Mouse (Mus musculus): Measurements from ENCODE around the gene Tmem143. TPM values are rescaled to one million over a fixed set of nuclear protein-coding genes. Genes with fewer than 3 reads are reported as not detected.

Gene Tmem143
- polyA plus RNA-seq (2012; rRNA removed) = 16.6 and 24.5 TPM in 2 replicates

DNA sequence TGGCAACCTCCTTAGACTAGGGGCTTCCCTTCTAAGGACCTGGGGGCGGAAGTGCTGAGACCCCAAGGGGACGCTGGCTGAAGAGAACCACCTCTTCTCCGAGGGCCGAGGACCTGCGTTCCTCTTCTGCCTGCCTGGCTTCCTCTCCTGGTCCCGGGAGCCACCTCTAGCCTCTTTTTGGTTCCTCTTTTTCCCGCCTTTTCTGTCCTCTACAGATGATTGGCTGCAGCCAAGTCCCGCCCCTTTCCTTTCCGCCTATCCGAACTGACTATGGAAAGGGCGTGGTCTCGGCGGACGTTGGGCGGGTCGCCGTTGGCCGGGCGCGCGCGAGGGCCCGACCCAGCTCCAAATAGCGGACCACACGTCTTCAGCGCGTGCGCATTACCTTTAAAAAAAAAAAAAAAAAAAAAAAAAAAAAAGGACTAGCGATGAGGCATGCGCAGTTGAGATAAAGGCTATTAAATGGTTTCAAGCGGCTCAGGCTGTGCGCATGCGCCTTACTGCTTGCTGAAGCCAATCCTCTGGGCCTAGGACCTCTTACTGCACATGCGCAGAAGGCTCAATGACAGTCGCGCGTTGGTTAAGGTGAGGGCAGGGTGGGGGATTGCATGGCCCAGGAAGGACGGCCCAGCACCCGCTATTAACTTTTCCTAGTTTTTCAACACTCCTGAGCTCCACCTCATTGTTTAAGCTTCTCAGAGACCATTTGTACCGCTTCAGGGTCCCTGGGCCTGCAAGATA is at the start of gene Tmem143, which contains the start of gene Syngr4:
Gene Tmem143 (plus strand): TSS at position 425 of the 741 bp plus-strand sequence.
Gene Syngr4 (minus strand): TSS at position 198 of the 741 bp plus-strand sequence.
- TF ChIP-seq CTCF (IDR thresholded peaks at IDR 0.05; ENCODE audit: extremely low read depth, insufficient read depth, insufficient read length, insufficient replicate concordance) = no peak
- TF ChIP-seq POLR2A (IDR thresholded peaks at IDR 0.05; ENCODE audit: low read depth, low read length) = peak; percentile 87
- Histone ChIP-seq H3K4me1 (ENCODE audit: control insufficient read depth, insufficient read depth, insufficient read length) (peaks cover 6% of the 10 kb centered on the region; the same call in 1 of the 2 replicates), H3K27ac (ENCODE audit: insufficient read depth, low read length) (peak within 1 kb of the TSS; percentile 75), H3K36me3 (ENCODE audit: control insufficient read depth, insufficient read depth, low read length) (no peaks in the 10 kb centered on the region), H3K27me3 (ENCODE audit: control insufficient read depth, insufficient read depth, low read length) (no peaks in the 10 kb centered on the region), H3K4me3 (ENCODE audit: extremely low read depth, insufficient read depth, insufficient read length) (peak within 1 kb of the TSS; percentile 60)
- peak; percentile 94 to 98 for DNase-seq (ENCODE audit: low read depth in 1 of 2, low spot score in 2 of 2)
- under 1% methylated on average over 40 of the region's 40 CpGs for WGBS

DNA sequence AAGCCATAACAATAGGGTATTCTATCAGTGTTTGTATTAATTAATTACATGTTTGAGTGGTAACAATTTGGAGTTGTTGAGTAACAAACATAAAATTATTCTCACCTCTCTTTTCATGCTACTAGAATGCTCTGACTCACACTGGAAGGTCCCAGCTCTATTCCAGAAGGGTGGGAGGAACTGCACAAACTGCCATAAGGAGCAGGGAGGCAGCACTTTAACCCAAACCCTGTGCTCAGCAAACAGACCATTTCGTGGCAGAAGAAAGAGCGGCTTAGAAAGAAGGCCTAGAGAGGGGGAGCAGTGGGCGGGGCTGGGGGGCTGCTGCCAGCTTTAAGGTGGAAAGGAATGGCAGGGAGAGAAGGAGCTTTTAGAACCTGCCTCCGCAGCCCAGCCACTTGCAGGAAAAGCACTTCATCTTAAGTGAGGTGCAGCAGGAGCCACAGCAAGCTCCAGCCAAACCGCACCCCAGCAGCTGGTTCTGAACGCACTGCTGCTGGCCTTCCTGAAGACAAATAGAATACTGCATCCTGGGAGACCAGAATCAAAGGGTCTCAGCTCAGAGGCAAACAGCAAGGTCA is 48.2 kb upstream of the Tmem143 start:
- H3K36me3 ChIP-seq (ENCODE audit: control insufficient read depth, insufficient read depth, low read length) = no peaks in the 10 kb centered on the region
- WGBS = 44% methylated on average over 6 of the region's 6 CpGs
- no peaks in the 10 kb centered on the region for H3K27me3 ChIP-seq (ENCODE audit: control insufficient read depth, insufficient read depth, low read length)
- no peak for DNase-seq (ENCODE audit: low read depth in 1 of 2, low spot score in 2 of 2)
- H3K4me3 ChIP-seq (ENCODE audit: extremely low read depth, insufficient read depth, insufficient read length) = no peak overlapping the region
- no peak overlapping the region for H3K27ac ChIP-seq (ENCODE audit: insufficient read depth, low read length)
- TF ChIP-seq POLR2A (IDR thresholded peaks at IDR 0.05; ENCODE audit: low read depth, low read length) (no peak), CTCF (IDR thresholded peaks at IDR 0.05; ENCODE audit: extremely low read depth, insufficient read depth, insufficient read length, insufficient replicate concordance) (no peak)
- no peaks in the 10 kb centered on the region for H3K4me1 ChIP-seq (ENCODE audit: control insufficient read depth, insufficient read depth, insufficient read length)

DNA sequence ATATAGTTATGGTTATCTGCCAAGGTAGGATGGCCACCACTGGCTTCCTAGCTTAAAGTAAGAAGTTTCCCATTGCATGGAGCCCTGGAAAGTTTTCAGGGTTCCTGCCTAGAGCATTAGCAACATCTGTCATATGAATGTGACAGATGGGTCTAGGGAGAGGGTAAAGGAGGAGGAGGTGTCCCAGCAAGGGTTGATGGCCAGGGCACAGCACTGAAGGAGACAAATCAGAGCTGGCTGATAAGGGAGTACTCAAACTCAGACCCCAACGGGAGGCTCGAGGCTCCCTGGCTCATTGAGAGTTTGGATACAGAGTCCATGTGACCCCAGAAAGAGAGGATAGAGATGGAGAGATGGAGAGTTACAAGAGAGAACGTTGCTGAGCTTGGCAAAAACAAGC is 46.1 kb upstream of the Tmem143 start:
- no peak overlapping the region for H3K27ac ChIP-seq (ENCODE audit: insufficient read depth, low read length)
- no peak for TF ChIP-seq CTCF (IDR thresholded peaks at IDR 0.05; ENCODE audit: extremely low read depth, insufficient read depth, insufficient read length, insufficient replicate concordance)
- TF ChIP-seq POLR2A (IDR thresholded peaks at IDR 0.05; ENCODE audit: low read depth, low read length) = no peak
- 79% methylated on average over 3 of the region's 3 CpGs for WGBS

DNA sequence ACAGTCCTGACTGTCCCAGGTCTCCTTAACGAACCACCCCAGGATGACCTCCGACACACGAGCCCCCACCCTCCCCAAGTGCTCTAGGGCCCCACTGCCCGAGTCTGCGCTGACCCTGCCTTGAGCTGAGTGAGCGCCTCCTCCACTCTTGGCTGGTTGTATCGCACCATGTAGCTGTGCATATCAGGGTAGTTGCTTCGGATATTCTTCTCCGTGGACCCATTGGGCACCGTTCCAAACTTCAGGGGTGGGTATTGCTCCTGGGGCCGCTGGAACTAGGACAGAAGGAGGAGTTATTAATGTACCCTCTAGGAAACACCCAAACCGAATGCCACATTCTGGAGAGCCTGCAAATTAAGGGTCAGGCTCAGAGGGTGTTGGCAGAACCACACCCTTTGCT is 43.7 kb upstream of the Tmem143 start:
- Histone ChIP-seq H3K27me3 (ENCODE audit: control insufficient read depth, insufficient read depth, low read length) (peaks cover 7% of the 10 kb centered on the region; the same call in 1 of the 2 replicates), H3K36me3 (ENCODE audit: control insufficient read depth, insufficient read depth, low read length) (no peaks in the 10 kb centered on the region), H3K27ac (ENCODE audit: insufficient read depth, low read length) (no peak overlapping the region), H3K4me3 (ENCODE audit: extremely low read depth, insufficient read depth, insufficient read length) (no peak overlapping the region), H3K4me1 (ENCODE audit: control insufficient read depth, insufficient read depth, insufficient read length) (no peaks in the 10 kb centered on the region)
- TF ChIP-seq POLR2A (IDR thresholded peaks at IDR 0.05; ENCODE audit: low read depth, low read length) (no peak), CTCF (IDR thresholded peaks at IDR 0.05; ENCODE audit: extremely low read depth, insufficient read depth, insufficient read length, insufficient replicate concordance) (no peak)
- 93% methylated on average over 12 of the region's 12 CpGs for WGBS
- no peak for DNase-seq (ENCODE audit: low read depth in 1 of 2, low spot score in 2 of 2)

More for the DNA sequence above, 46.1 kb upstream of the Tmem143 start:
- Histone ChIP-seq H3K4me3 (ENCODE audit: extremely low read depth, insufficient read depth, insufficient read length) (no peak overlapping the region), H3K36me3 (ENCODE audit: control insufficient read depth, insufficient read depth, low read length) (no peaks in the 10 kb centered on the region), H3K4me1 (ENCODE audit: control insufficient read depth, insufficient read depth, insufficient read length) (no peaks in the 10 kb centered on the region), H3K27me3 (ENCODE audit: control insufficient read depth, insufficient read depth, low read length) (no peaks in the 10 kb centered on the region)
- no peak for DNase-seq (ENCODE audit: low read depth in 1 of 2, low spot score in 2 of 2)

DNA sequence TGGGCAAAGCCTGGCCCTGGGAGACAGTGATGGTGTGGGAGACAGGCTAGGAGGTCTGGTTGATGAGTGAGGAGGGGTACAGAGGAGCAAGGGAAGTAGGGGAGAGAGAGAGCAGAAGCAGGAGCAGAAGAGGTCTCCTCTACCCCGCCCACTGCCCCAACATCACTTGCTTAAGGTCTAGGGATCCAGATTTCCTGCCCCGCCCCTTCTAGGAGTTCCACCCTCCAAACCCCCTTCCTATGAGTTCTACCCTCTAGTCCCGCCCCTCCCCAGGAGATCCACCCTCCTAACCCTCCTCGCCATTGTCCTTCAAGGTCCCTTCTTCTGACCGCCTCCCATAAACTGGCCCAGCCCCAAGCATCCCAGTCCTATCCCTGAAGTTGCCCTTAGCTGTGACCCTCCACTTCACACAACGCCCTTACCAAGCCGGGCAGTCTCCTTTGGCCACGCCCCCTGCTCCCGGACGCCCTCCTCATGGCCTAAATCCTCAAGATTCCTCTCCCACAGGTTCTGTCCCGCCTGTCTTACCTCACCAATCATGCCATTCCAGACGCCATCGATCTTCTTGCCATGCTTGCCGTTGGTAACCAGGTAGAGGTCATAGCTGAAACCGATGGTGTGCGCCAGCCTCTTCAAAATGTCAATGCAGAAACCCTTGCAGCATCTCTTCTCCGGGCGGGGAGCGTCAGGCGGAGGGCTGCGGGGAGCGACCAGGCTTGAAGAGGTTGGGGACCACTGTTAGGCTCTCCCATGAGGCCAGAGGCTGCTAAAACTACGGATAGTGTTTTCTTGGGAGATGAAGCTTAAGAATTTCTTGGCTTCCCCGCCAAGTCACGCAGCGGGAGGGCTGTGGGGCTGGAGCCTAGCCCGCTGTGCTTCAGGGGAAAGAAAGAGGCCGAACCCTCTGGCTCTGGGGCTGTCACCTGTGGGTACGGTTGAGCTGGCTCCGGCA is 39.5 kb upstream of the Tmem143 start:
- no peak for TF ChIP-seq CTCF (IDR thresholded peaks at IDR 0.05; ENCODE audit: extremely low read depth, insufficient read depth, insufficient read length, insufficient replicate concordance)
- no peak for TF ChIP-seq POLR2A (IDR thresholded peaks at IDR 0.05; ENCODE audit: low read depth, low read length)
- H3K36me3 ChIP-seq (ENCODE audit: control insufficient read depth, insufficient read depth, low read length) = no peaks in the 10 kb centered on the region
- H3K4me3 ChIP-seq (ENCODE audit: extremely low read depth, insufficient read depth, insufficient read length) = peak overlapping the region; percentile 23; the same call in 1 of the 2 replicates
- peaks cover 7% of the 10 kb centered on the region; the same call in 1 of the 2 replicates for H3K27me3 ChIP-seq (ENCODE audit: control insufficient read depth, insufficient read depth, low read length)
- no peaks in the 10 kb centered on the region for H3K4me1 ChIP-seq (ENCODE audit: control insufficient read depth, insufficient read depth, insufficient read length)
- WGBS = 11% methylated on average over 30 of the region's 30 CpGs
- H3K27ac ChIP-seq (ENCODE audit: insufficient read depth, low read length) = no peak overlapping the region
- DNase-seq (ENCODE audit: low read depth in 1 of 2, low spot score in 2 of 2) = no peak

DNA sequence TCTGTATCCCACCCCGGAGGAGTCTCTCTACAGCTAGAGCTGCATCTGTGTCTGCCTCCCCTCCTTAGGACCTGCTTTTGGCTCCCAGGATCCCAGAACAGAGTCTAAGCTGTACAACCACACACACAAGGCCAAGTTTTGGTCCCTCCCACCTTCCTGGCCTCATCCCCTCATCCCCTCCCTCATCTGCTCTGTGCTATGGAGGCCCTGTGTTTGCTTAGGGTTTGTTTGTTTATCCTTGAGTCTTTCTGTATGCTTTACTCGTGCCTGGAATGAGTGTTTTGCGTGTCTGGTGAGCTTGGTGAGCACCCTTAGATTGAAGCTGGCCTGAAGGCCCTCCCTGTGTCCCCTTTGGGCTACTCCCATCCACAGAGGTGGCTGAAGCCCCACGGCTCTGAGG is 37.7 kb upstream of the Tmem143 start:
- Histone ChIP-seq H3K27me3 (ENCODE audit: control insufficient read depth, insufficient read depth, low read length) (peaks cover 7% of the 10 kb centered on the region; the same call in 1 of the 2 replicates), H3K4me1 (ENCODE audit: control insufficient read depth, insufficient read depth, insufficient read length) (no peaks in the 10 kb centered on the region), H3K36me3 (ENCODE audit: control insufficient read depth, insufficient read depth, low read length) (no peaks in the 10 kb centered on the region), H3K4me3 (ENCODE audit: extremely low read depth, insufficient read depth, insufficient read length) (no peak overlapping the region), H3K27ac (ENCODE audit: insufficient read depth, low read length) (no peak overlapping the region)
- DNase-seq (ENCODE audit: low read depth in 1 of 2, low spot score in 2 of 2) = no peak
- WGBS = 70% methylated on average over 4 of the region's 4 CpGs
- TF ChIP-seq POLR2A (IDR thresholded peaks at IDR 0.05; ENCODE audit: low read depth, low read length) = no peak

All from spleen, adult 2 months (tissue).